Mouse (Mus musculus) thymus, adult 18-20 months (tissue): Measurements from ENCODE around the gene Ctxn1.

Experiments
- DNase-seq, 2 experiments: peaks; one replicate each; pipeline ENCODE4 v3.0.0; 2022; ENCODE audit warnings: mixed read lengths in 2 of 2

The Ctxn1 gene

GRCm38 (mm10) chr8:4259125-4259804 lies at the start of gene Ctxn1:
Gene Ctxn1 (minus strand): TSS chr8:4259274.
- DNase-seq = peak; percentile 92 to 93

GRCm38 (mm10) chr8:4305838-4306237 lies 46.8 kb upstream of the Ctxn1 start:
- no peak for DNase-seq

- DNase-seq = no peak
Observed at GRCm38 (mm10) chr8:4304124-4304547, 45.1 kb upstream of the Ctxn1 start.

- no peak for DNase-seq
Observed at GRCm38 (mm10) chr8:4297822-4298221, 38.7 kb upstream of the Ctxn1 start.

- no peak for DNase-seq
Observed at GRCm38 (mm10) chr8:4292738-4293137, 33.7 kb upstream of the Ctxn1 start.

- DNase-seq = no peak
Observed at GRCm38 (mm10) chr8:4276111-4276465, 17.0 kb upstream of the Ctxn1 start.

- DNase-seq = peak; percentile 87 to 89
Observed at GRCm38 (mm10) chr8:4275275-4276110, 16.4 kb upstream of the Ctxn1 start, which contains the start of gene Timm44. Gene Timm44 (minus strand): TSS chr8:4275913.

- no peak for DNase-seq
Observed at GRCm38 (mm10) chr8:4269609-4270008, 10.5 kb upstream of the Ctxn1 start.

GRCm38 (mm10) chr8:4267627-4268026 lies 8.6 kb upstream of the Ctxn1 start:
- DNase-seq = peak in 1 of 2 experiments; percentile 3

- DNase-seq = no peak
Observed at GRCm38 (mm10) chr8:4265160-4265914, 6.3 kb upstream of the Ctxn1 start.

- no peak for DNase-seq
Observed at GRCm38 (mm10) chr8:4263105-4263791, 4.2 kb upstream of the Ctxn1 start.

- peak in 1 of 2 experiments; percentile 8 for DNase-seq
Observed at GRCm38 (mm10) chr8:4259805-4260170, 714 bp upstream of the Ctxn1 start.

GRCm38 (mm10) chr8:4258678-4259077 lies 396 bp downstream of the Ctxn1 start:
- peak; percentile 45 to 55 for DNase-seq

GRCm38 (mm10) chr8:4258233-4258632 lies 841 bp downstream of the Ctxn1 start:
- DNase-seq = peak; percentile 67 to 73

GRCm38 (mm10) chr8:4257350-4257749 lies 1.7 kb downstream of the Ctxn1 start:
- no peak for DNase-seq

GRCm38 (mm10) chr8:4256911-4257310 lies 2.2 kb downstream of the Ctxn1 start:
- DNase-seq = no peak

- peak in 1 of 2 experiments; percentile 3 for DNase-seq
Observed at GRCm38 (mm10) chr8:4255471-4255870, 3.6 kb downstream of the Ctxn1 start.

GRCm38 (mm10) chr8:4254001-4254400 lies 5.1 kb downstream of the Ctxn1 start:
- DNase-seq = peak in 1 of 2 experiments; percentile 9

GRCm38 (mm10) chr8:4252934-4253841 lies 5.9 kb downstream of the Ctxn1 start, which contains the start of gene Snapc2:
Gene Snapc2 (plus strand): TSS chr8:4253080.
- DNase-seq = peak; percentile 90 to 91

- no peak for DNase-seq
Observed at GRCm38 (mm10) chr8:4252116-4252760, 6.8 kb downstream of the Ctxn1 start.
